In the genomic region with DNA sequence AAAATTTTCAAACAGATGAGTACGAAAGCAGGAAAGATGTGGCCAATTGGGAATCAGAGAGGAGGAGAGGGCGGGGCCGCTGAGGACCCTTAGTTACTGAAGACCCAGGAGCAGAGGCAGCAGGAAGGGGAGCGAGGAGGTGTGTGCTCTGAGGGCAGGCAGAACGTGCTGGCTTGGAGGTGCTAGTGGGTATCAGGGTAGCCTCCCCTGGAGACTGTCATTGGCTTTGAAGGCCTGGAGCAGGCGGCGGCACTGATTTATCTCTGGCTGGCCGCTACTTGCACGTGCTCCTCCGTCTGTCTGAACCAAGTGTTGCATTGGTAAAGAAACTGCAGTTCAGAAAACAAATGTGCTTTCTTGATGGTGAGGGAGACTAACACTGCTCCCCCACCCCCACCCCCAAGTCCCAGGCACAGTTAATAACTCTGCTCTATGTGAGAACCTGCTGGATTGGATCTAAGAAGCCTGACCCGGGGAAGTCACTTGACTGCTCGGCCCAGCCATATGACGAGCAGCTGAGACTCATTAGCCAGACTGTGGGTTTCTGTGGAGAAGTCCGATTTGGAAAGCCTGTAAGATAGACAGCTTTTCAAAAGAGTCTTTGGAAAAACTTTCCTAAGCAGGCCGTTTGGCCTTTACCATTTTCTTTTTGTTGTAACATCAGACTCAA, we compare ENCODE assay signal across 9 mouse cellular contexts. TPM values are rescaled to one million over a fixed set of nuclear protein-coding genes. Genes with fewer than 3 reads are reported as not detected.
A peak's percentile ranks its signal among the peaks of the same experiment; 100 is the strongest.
DNase-seq lines count a peak whose midpoint lies in the region; ATAC-seq and TF ChIP-seq lines count a peak whose summit lies in the region.
"Had no signal": no experiment of that assay in that cellular context is flagged by ENCODE, and none has a peak within 500 bp of the region (broad histone marks: within the 10 kb centered on the region; RNA-seq: fewer than 3 reads in every experiment).

No protein-coding gene starts in this region.

- 29% methylated on average over 15 of the region's 15 CpGs for WGBS in hindbrain, embryonic 12.5 days
- WGBS in limb, embryonic 14.5 days = 9% methylated on average over 15 of the region's 15 CpGs

- in situ Hi-C loops in ES-E14 (cut with MboI; ENCODE audit: low sequenced_read_pairs in 2 of 2, unreplicated experiment in 2 of 2) = no loop called here

- peak; percentile 34 for TF ChIP-seq POLR2A in ES-Bruce4 (IDR thresholded peaks at IDR 0.05; ENCODE audit: insufficient read depth, low read length)
- no peak for TF ChIP-seq POLR2A in limb, embryonic 14.5 days (IDR thresholded peaks at IDR 0.05; ENCODE audit: borderline replicate concordance, extremely low read depth, insufficient read depth, insufficient read length)

- H3K27me3 ChIP-seq in ES-Bruce4 (ENCODE audit: control insufficient read depth, insufficient read depth, low read length, poor library complexity, severe bottlenecking) = no peaks in the 10 kb centered on the region
- H3K27me3 ChIP-seq in hindbrain, embryonic 12.5 days = no peaks in the 10 kb centered on the region
- no peaks in the 10 kb centered on the region for H3K27me3 ChIP-seq in limb, embryonic 14.5 days (ENCODE audit: control insufficient read depth, insufficient read depth, low read length)

- no peak for TF ChIP-seq CTCF in ES-Bruce4 (IDR thresholded peaks at IDR 0.05; ENCODE audit: low read depth, low read length)

- H3K36me3 ChIP-seq in ES-Bruce4 (ENCODE audit: control insufficient read depth, insufficient read depth, low read length, poor library complexity, severe bottlenecking) = no peaks in the 10 kb centered on the region
- H3K36me3 ChIP-seq in ES-E14 (ENCODE audit: control insufficient read depth, insufficient read depth, low read length, poor library complexity, severe bottlenecking) = no peaks in the 10 kb centered on the region
- no peaks in the 10 kb centered on the region for H3K36me3 ChIP-seq in hindbrain, embryonic 12.5 days
- H3K36me3 ChIP-seq in limb, embryonic 14.5 days (ENCODE audit: control insufficient read depth, insufficient read depth, low read length) = no peaks in the 10 kb centered on the region

- H3K9ac ChIP-seq in ES-Bruce4 (ENCODE audit: low read depth, poor library complexity, severe bottlenecking) (no peak overlapping the region), ES-E14 (ENCODE audit: insufficient read depth, low read depth, low read length, poor library complexity, severe bottlenecking) (peak overlapping the region; percentile 47; the same call in 1 of the 2 replicates)
- no peak overlapping the region for H3K9ac ChIP-seq in hindbrain, embryonic 12.5 days
- peak overlapping the region; percentile 36 for H3K9ac ChIP-seq in limb, embryonic 14.5 days (ENCODE audit: low read depth, low read length, severe bottlenecking)

- no peak; the same call in 1 of the 2 replicates for ATAC-seq in hindbrain, embryonic 12.5 days (ENCODE audit: low FRiP score)
- peak; percentile 55; the same call in 1 of the 2 replicates for ATAC-seq in limb, embryonic 14.5 days (ENCODE audit: low FRiP score, low read depth)
- no peak for ATAC-seq in inflammation-experienced regulatory T-cells, adult 6 months

- H3K4me1 ChIP-seq in ES-Bruce4 (ENCODE audit: control insufficient read depth, insufficient read depth, low read length) (peaks cover 10% of the 10 kb centered on the region), ES-E14 (ENCODE audit: control insufficient read depth in 2 of 2, insufficient read depth in 2 of 2, low read length in 2 of 2, poor library complexity in 1 of 2) (peaks cover 10 to 19% of the 10 kb centered on the region in 2 experiments; a peak in 3 of 4 replicates)
- H3K4me1 ChIP-seq in hindbrain, embryonic 12.5 days = peaks cover 23% of the 10 kb centered on the region
- peaks cover 13% of the 10 kb centered on the region for H3K4me1 ChIP-seq in limb, embryonic 14.5 days (ENCODE audit: control insufficient read depth, insufficient read depth, low read length)

- H3K4me3 ChIP-seq in ES-Bruce4 (ENCODE audit: low read depth, low read length) (peak overlapping the region; percentile 4; the same call in 1 of the 2 replicates), ES-E14 (ENCODE audit: insufficient read depth in 1 of 2, low read depth in 1 of 2, low read length in 2 of 2, poor library complexity in 1 of 2, severe bottlenecking in 1 of 2) (peak overlapping the region in 1 of 2 experiments; percentile 48; a peak in 2 of 4 replicates)
- H3K4me3 ChIP-seq in hindbrain, embryonic 12.5 days = no peak overlapping the region
- H3K4me3 ChIP-seq in limb, embryonic 14.5 days (replicated peaks; ENCODE audit: low read length) = peak overlapping the region; percentile 15; the same call in 1 of the 2 replicates

- H3K27ac ChIP-seq in ES-Bruce4 (ENCODE audit: insufficient read depth, low read length) (no peak overlapping the region), ES-E14 (ENCODE audit: insufficient read depth, low read depth, low read length, poor library complexity, severe bottlenecking) (no peak overlapping the region; the same call in 1 of the 2 replicates)
- no peak overlapping the region for H3K27ac ChIP-seq in hindbrain, embryonic 12.5 days
- peak overlapping the region; percentile 48; the same call in 1 of the 2 replicates for H3K27ac ChIP-seq in limb, embryonic 14.5 days (replicated peaks; ENCODE audit: low read depth, low read length)

- H3K4me2 ChIP-seq in hindbrain, embryonic 12.5 days (replicated peaks) = peak overlapping the region; percentile 39
- peak overlapping the region; percentile 45 for H3K4me2 ChIP-seq in limb, embryonic 14.5 days (replicated peaks; ENCODE audit: low read depth, low read length, severe bottlenecking)

- DNase-seq in ES-E14 (ENCODE audit: low read depth, low spot score) = no peak
- no peak for DNase-seq in limb, embryonic 14.5 days (ENCODE audit: low spot score)
- no peak for DNase-seq in left cerebral cortex, adult 9 months (ENCODE audit: low spot score in 2 of 2)
- no peak for DNase-seq in right cerebral cortex, postnatal 14 days

- TF ChIP-seq EP300 in ES-Bruce4 (IDR thresholded peaks at IDR 0.05; ENCODE audit: insufficient read depth, low read depth, low read length) = no peak

- no peaks in the 10 kb centered on the region for H3K9me3 ChIP-seq in ES-Bruce4 (replicated peaks; ENCODE audit: control insufficient read depth, insufficient read depth, low read length, poor library complexity, severe bottlenecking)
- no peaks in the 10 kb centered on the region for H3K9me3 ChIP-seq in ES-E14 (ENCODE audit: control insufficient read depth, insufficient read depth, low read depth, low read length)
- H3K9me3 ChIP-seq in hindbrain, embryonic 12.5 days (replicated peaks) = no peaks in the 10 kb centered on the region
- no peaks in the 10 kb centered on the region for H3K9me3 ChIP-seq in limb, embryonic 14.5 days (ENCODE audit: control insufficient read depth, low read length)

TF ChIP-seq in ES-E14, 5 proteins besides CTCF, POLR2A, EP300 and RAD21:
- TF ChIP-seq ZC3H11A (IDR thresholded peaks at IDR 0.05; ENCODE audit: borderline replicate concordance, low read depth, low read length) (no peak), HCFC1 (IDR thresholded peaks at IDR 0.05; ENCODE audit: borderline replicate concordance, insufficient read depth, low read length) (no peak), MAFK (IDR thresholded peaks at IDR 0.05; ENCODE audit: insufficient read depth, low read depth, low read length) (no peak), ZNF384 (IDR thresholded peaks at IDR 0.05; ENCODE audit: low read depth, low read length) (no peak), CHD2 (IDR thresholded peaks at IDR 0.05; ENCODE audit: low read depth, low read length) (no peak)

RNA-seq across cellular contexts. Expression of a gene that starts 19.1 kb away (rescaled TPM):
- polyA plus RNA-seq in ES-Bruce4 (2011; ENCODE audit: insufficient read depth, insufficient read length, low read depth, missing spikeins) = 16.1 and 18.2 TPM in 2 replicates
- 4.6 and 7.5 TPM in 2 replicates for total RNA-seq in ES-E14 (2012; rRNA removed)
- polyA plus RNA-seq in hindbrain, embryonic 12.5 days (2016; fragmentation: Nextera tagmentation; extraction: Ambion mirVana) = 2.9 and 4.3 TPM in 2 replicates
- polyA plus RNA-seq in limb, embryonic 14.5 days (2012; rRNA removed) = 4.5 and 5.7 TPM in 2 replicates
- 2.8 and 3.3 TPM in 2 replicates for polyA plus RNA-seq in limb, embryonic 14.5 days (2014; fragmentation: Nextera tagmentation; extraction: Ambion mirVana)
- polyA plus RNA-seq in inflammation-experienced regulatory T-cells, adult 6 months (2017; shearing (Covaris generic)) = 10 to 100 TPM; 36.2 to 83.0 (median 39.9) TPM

RNA-seq across cellular contexts. Expression of a gene that starts 23.6 kb away (rescaled TPM):
- 28.9 and 30.0 TPM in 2 replicates for polyA plus RNA-seq in ES-Bruce4 (2011; ENCODE audit: insufficient read depth, insufficient read length, low read depth, missing spikeins)
- total RNA-seq in ES-E14 (2012; rRNA removed) = 14.9 and 18.0 TPM in 2 replicates
- 14.0 and 15.1 TPM in 2 replicates for polyA plus RNA-seq in hindbrain, embryonic 12.5 days (2016; fragmentation: Nextera tagmentation; extraction: Ambion mirVana)
- polyA plus RNA-seq in limb, embryonic 14.5 days (2012; rRNA removed) = 20.8 and 23.1 TPM in 2 replicates
- 15.2 and 17.2 TPM in 2 replicates for polyA plus RNA-seq in limb, embryonic 14.5 days (2014; fragmentation: Nextera tagmentation; extraction: Ambion mirVana)
- 10 to 100 TPM; 12.0 to 19.6 (median 15.1) TPM for polyA plus RNA-seq in inflammation-experienced regulatory T-cells, adult 6 months (2017; shearing (Covaris generic))

RNA-seq across cellular contexts. Expression of a gene that starts 37.9 kb away (rescaled TPM):
- polyA plus RNA-seq in ES-Bruce4 (2011; ENCODE audit: insufficient read depth, insufficient read length, low read depth, missing spikeins) = 2.3 and 4.0 TPM in 2 replicates
- total RNA-seq in ES-E14 (2012; rRNA removed) = 19.9 and 48.1 TPM in 2 replicates
- 0.17 TPM in 1 of 2 replicates, not detected in the other for polyA plus RNA-seq in hindbrain, embryonic 12.5 days (2016; fragmentation: Nextera tagmentation; extraction: Ambion mirVana)
- 0.04 and 0.06 TPM in 2 replicates for polyA plus RNA-seq in limb, embryonic 14.5 days (2012; rRNA removed)
- 0.15 and 0.21 TPM in 2 replicates for polyA plus RNA-seq in limb, embryonic 14.5 days (2014; fragmentation: Nextera tagmentation; extraction: Ambion mirVana)
- under 1 TPM in 1 of 3 experiments, not detected in 2; 0.28 TPM for polyA plus RNA-seq in inflammation-experienced regulatory T-cells, adult 6 months (2017; shearing (Covaris generic))

RNA-seq across cellular contexts. Expression of a gene that starts 38.5 kb away (rescaled TPM):
- polyA plus RNA-seq in ES-Bruce4 (2011; ENCODE audit: insufficient read depth, insufficient read length, low read depth, missing spikeins) = not detected in 2 replicates
- not detected in 2 replicates for total RNA-seq in ES-E14 (2012; rRNA removed)
- polyA plus RNA-seq in hindbrain, embryonic 12.5 days (2016; fragmentation: Nextera tagmentation; extraction: Ambion mirVana) = 0.27 TPM in 1 of 2 replicates, not detected in the other
- polyA plus RNA-seq in limb, embryonic 14.5 days (2012; rRNA removed) = not detected in 2 replicates
- polyA plus RNA-seq in limb, embryonic 14.5 days (2014; fragmentation: Nextera tagmentation; extraction: Ambion mirVana) = not detected in 2 replicates
- polyA plus RNA-seq in inflammation-experienced regulatory T-cells, adult 6 months (2017; shearing (Covaris generic)) = not detected
- polyA plus RNA-seq: liver, embryonic 16.5 days; spleen, adult 2 months had no signal

RNA-seq across cellular contexts. Expression of a gene that starts 49.5 kb away (rescaled TPM):
- polyA plus RNA-seq in ES-Bruce4 (2011; ENCODE audit: insufficient read depth, insufficient read length, low read depth, missing spikeins) = 144 and 146 TPM in 2 replicates
- total RNA-seq in ES-E14 (2012; rRNA removed) = 115 and 147 TPM in 2 replicates
- 115 and 124 TPM in 2 replicates for polyA plus RNA-seq in hindbrain, embryonic 12.5 days (2016; fragmentation: Nextera tagmentation; extraction: Ambion mirVana)
- 63.1 and 66.0 TPM in 2 replicates for polyA plus RNA-seq in limb, embryonic 14.5 days (2012; rRNA removed)
- polyA plus RNA-seq in limb, embryonic 14.5 days (2014; fragmentation: Nextera tagmentation; extraction: Ambion mirVana) = 115 TPM in 2 replicates
- 10 to 100 TPM; 81.9 to 88.8 (median 83.1) TPM for polyA plus RNA-seq in inflammation-experienced regulatory T-cells, adult 6 months (2017; shearing (Covaris generic))

Comparison
In these comparisons a context has a peak if more than half of its experiments do, and no peak if none do; other contexts are left out.
1. H3K9ac ChIP-seq: peak in ES-E14 (single experiment) and limb, embryonic 14.5 days (single experiment); none in ES-Bruce4 (single experiment) and hindbrain, embryonic 12.5 days (single experiment).